Mouse (Mus musculus) R1 (cell line): ENCODE data around the gene Bmyc.
"Not testable (repeated sequence)": the region's sequence is repeated elsewhere in the genome, so short reads cannot be mapped to it uniquely, and the experiment has no call there.

Experiments
- DNase-seq: peaks from one replicate; pipeline ENCODE4 v3.0.0-alpha.2; 2018; ENCODE audit warnings: low read depth, low spot score

Bmyc gene

GRCm38 (mm10) chr2:25717222-25717621, 10.7 kb downstream of the Bmyc start:
- no peak for DNase-seq

GRCm38 (mm10) chr2:25733199-25733930, 26.8 kb downstream of the Bmyc start:
- DNase-seq, result no peak

- DNase-seq, result not testable (repeated sequence)
These were observed 30.2 kb downstream of the Bmyc start, which contains the start of gene Obp2b for GRCm38 (mm10) chr2:25736709-25737108. Obp2b (plus strand) TSS chr2:25737009.

- DNase-seq, result no peak
These were observed 35.1 kb downstream of the Bmyc start for GRCm38 (mm10) chr2:25741671-25742070.

- no peak for DNase-seq
These were observed 47.7 kb downstream of the Bmyc start for GRCm38 (mm10) chr2:25754201-25754600.
